Mouse (Mus musculus): ENCODE measurements around the gene Gm3250.

- TF ChIP-seq CTCF (conservative IDR thresholded peaks at IDR 0.05; ENCODE audit: low read length) (no peak), NANOG (IDR thresholded peaks at IDR 0.05; ENCODE audit: borderline replicate concordance, low read length) (no peak), POU5F1 (IDR thresholded peaks at IDR 0.05; ENCODE audit: borderline replicate concordance, low read length) (no peak)
Measured at GRCm38 (mm10) chr10:77738929-77739328, 43.4 kb downstream of the Gm3250 start.
